Mouse (Mus musculus) ES-E14 (cell line): ENCODE data around the gene Snapc4.

Experiments
- CHD2 ChIP-seq: IDR thresholded peaks from 2 replicates; pipeline ENCODE4 v1.6.1; 2014; ENCODE audit warnings: mild to moderate bottlenecking, low read depth, low read length, inconsistent platforms
- HCFC1 ChIP-seq: IDR thresholded peaks from 2 replicates; pipeline ENCODE4 v1.6.1; 2012; ENCODE audit warnings: low read length, inconsistent platforms, borderline replicate concordance; ENCODE audit not compliant: insufficient read depth
- MAFK ChIP-seq: IDR thresholded peaks from 2 replicates; pipeline ENCODE4 v1.6.1; 2014; ENCODE audit warnings: mild to moderate bottlenecking, low read depth, low read length, inconsistent platforms; ENCODE audit not compliant: insufficient read depth
- ZC3H11A ChIP-seq: IDR thresholded peaks from 2 replicates; pipeline ENCODE4 v1.6.1; 2012; ENCODE audit warnings: low read depth, mild to moderate bottlenecking, inconsistent platforms, low read length, borderline replicate concordance
- ZNF384 ChIP-seq: IDR thresholded peaks from 2 replicates; pipeline ENCODE4 v1.6.1; 2012; ENCODE audit warnings: low read depth, low read length, inconsistent platforms

GRCm38 (mm10) chr2:26356678-26357077 is 23.8 kb downstream of the Snapc4 start:
- TF ChIP-seq CHD2 = no peak
- no peak for TF ChIP-seq ZC3H11A
- no peak for TF ChIP-seq MAFK
- no peak for TF ChIP-seq HCFC1
- TF ChIP-seq ZNF384 = no peak
